Mouse (Mus musculus): ENCODE measurements around the gene Cox4i2.

DNA sequence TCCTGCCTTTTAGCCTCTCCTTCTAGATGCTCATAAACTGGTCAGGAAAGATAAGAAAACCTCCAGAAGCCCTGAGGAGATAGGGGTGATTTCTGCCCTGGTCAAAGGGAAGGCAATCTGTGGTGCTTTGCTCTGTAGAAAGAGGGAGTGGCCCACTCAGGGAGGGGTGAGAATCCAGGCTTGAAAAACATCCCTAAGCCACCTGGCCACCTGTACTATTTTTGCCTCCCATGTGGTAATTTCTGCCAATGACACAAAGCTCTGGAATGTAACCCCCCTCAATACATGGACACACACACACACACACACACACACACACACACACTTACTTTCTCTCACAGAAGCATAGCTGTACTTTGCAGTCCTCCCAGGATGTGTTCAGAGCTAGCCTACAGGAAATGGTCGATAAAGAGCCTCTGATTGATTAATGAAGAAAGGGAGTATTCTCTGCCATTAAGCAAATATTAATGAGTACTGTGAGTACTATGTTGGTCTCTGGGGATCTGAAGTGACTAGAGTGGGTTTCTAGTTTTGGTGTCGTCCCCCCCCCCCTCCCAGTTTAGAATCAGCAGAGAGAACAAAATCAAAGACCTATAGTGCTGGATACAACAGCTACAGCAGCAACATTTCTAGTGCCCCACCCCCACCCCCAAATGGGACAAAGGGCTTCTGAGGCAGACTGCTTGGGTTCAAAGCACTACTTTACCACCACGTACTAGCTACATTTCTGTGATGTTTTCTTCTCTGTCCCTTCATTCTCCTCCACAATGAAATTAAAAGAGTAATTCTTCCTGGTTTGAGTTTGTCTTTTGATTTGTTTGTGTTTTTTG lies 57.6 kb downstream of the Cox4i2 start:
- TF ChIP-seq CTCF (IDR thresholded peaks at IDR 0.05; ENCODE audit: low read depth, low read length), result no peak
- no peak for TF ChIP-seq GATA1 (IDR thresholded peaks at IDR 0.05; ENCODE audit: borderline replicate concordance, low read length)
- TF ChIP-seq TAL1 (conservative IDR thresholded peaks at IDR 0.05; ENCODE audit: low read depth, low read length), result peak; percentile 83
- no peak for TF ChIP-seq GATA2 (IDR thresholded peaks at IDR 0.05; ENCODE audit: borderline replicate concordance, low read depth, low read length)
